Mouse (Mus musculus) CH12.LX (cell line): ENCODE results near the gene Syt11. TPM values are rescaled to one million over a fixed set of nuclear protein-coding genes. Genes with fewer than 3 reads are reported as not detected.
"Not testable (repeated sequence)": the region's sequence is repeated elsewhere in the genome, so short reads cannot be mapped to it uniquely, and the experiment has no call there.

ENCODE experiments used
- DNase-seq: peaks from one replicate; pipeline ENCODE4 v3.0.0-alpha.2; 2013; ENCODE audit errors: extremely low read depth
- H3K27ac ChIP-seq: 2 replicates; pipeline ENCODE4 v1.5.1; 2012; ENCODE audit warnings: low read depth, mild to moderate bottlenecking, control low read depth, moderate library complexity; ENCODE audit not compliant: insufficient read depth
- H3K27me3 ChIP-seq: replicated peaks from 2 replicates; pipeline ENCODE3; 2012; ENCODE audit warnings: inconsistent platforms
- H3K36me3 ChIP-seq, 2 experiments: replicated peaks in 1 of 2; 2 replicates each; pipeline versions ENCODE3 to v1.6.1; 2012; ENCODE audit warnings: inconsistent platforms in 1 of 2, low read length in 1 of 2, mild to moderate bottlenecking in 1 of 2, mixed read lengths in 1 of 2, moderate library complexity in 1 of 2; ENCODE audit not compliant: control insufficient read depth in 1 of 2, insufficient read depth in 1 of 2
- H3K4me1 ChIP-seq, 2 experiments: 2 replicates each; pipeline ENCODE4 v1.6.1; 2012; ENCODE audit warnings: inconsistent platforms in 1 of 2, moderate library complexity in 1 of 2; ENCODE audit not compliant: insufficient read depth in 2 of 2, control insufficient read depth in 1 of 2
- H3K4me2 ChIP-seq: 2 replicates; pipeline ENCODE4 v1.6.1; 2012; ENCODE audit warnings: low read depth, mild to moderate bottlenecking, control low read depth; ENCODE audit not compliant: poor library complexity, insufficient read depth, severe bottlenecking
- H3K4me3 ChIP-seq, 3 experiments: fragments of 150-350 bp in 1 of 3; sonication (generic) in 1 of 3; replicated peaks in 1 of 3; 2 replicates each; pipeline versions ENCODE3 to v1.5.1; 2011 to 2012; ENCODE audit warnings: low read depth in 2 of 3, low read length in 2 of 3, mild to moderate bottlenecking in 2 of 3, moderate library complexity in 2 of 3, control low read depth in 1 of 3, improper control_type of control experiment in 1 of 3, inconsistent platforms in 1 of 3, mixed read lengths in 1 of 3; ENCODE audit not compliant: poor library complexity in 1 of 3
- H3K79me2 ChIP-seq: replicated peaks from 2 replicates; pipeline ENCODE4 v1.6.1; 2012; ENCODE audit warnings: mild to moderate bottlenecking, moderate library complexity; ENCODE audit not compliant: control insufficient read depth, poor library complexity, insufficient read depth, severe bottlenecking; ENCODE audit errors: extremely low read depth
- H3K9ac ChIP-seq: 2 replicates; pipeline ENCODE4 v1.6.1; 2012; ENCODE audit warnings: low read depth, mild to moderate bottlenecking, control low read depth, moderate library complexity; ENCODE audit not compliant: insufficient read depth
- H3K9me3 ChIP-seq: replicated peaks from 2 replicates; pipeline ENCODE3; 2012; ENCODE audit warnings: low read length, inconsistent platforms, mixed read lengths
- CHD2 ChIP-seq: IDR thresholded peaks from 2 replicates; pipeline ENCODE4 v1.6.1; 2011; ENCODE audit warnings: low read length, improper control_type of control experiment
- ELF1 ChIP-seq: IDR thresholded peaks from 2 replicates; pipeline ENCODE4 v1.6.1; 2014; ENCODE audit warnings: low read depth, mild to moderate bottlenecking, inconsistent platforms, low read length, improper control_type of control experiment
- EP300 ChIP-seq: IDR thresholded peaks from 2 replicates; pipeline ENCODE4 v1.6.1; 2011; ENCODE audit warnings: low read length, improper control_type of control experiment
- GABPA ChIP-seq: IDR thresholded peaks from 2 replicates; pipeline ENCODE4 v1.6.1; 2012; ENCODE audit warnings: low read depth, low read length, improper control_type of control experiment, inconsistent platforms; ENCODE audit not compliant: insufficient replicate concordance
- HCFC1 ChIP-seq: IDR thresholded peaks from 2 replicates; pipeline ENCODE4 v1.6.1; 2012; ENCODE audit warnings: low read depth, mild to moderate bottlenecking, inconsistent platforms, low read length, improper control_type of control experiment
- JUN ChIP-seq: IDR thresholded peaks from 2 replicates; pipeline ENCODE4 v1.6.1; 2011; ENCODE audit warnings: low read depth, mild to moderate bottlenecking, low read length, improper control_type of control experiment, moderate library complexity; ENCODE audit not compliant: insufficient read depth
- MAFK ChIP-seq: IDR thresholded peaks from 2 replicates; pipeline ENCODE4 v1.6.1; 2011; ENCODE audit warnings: low read length, improper control_type of control experiment; ENCODE audit not compliant: insufficient replicate concordance
- MAX ChIP-seq: IDR thresholded peaks from 2 replicates; pipeline ENCODE4 v1.6.1; 2011; ENCODE audit warnings: low read length, improper control_type of control experiment
- NELFE ChIP-seq: IDR thresholded peaks from 2 replicates; pipeline ENCODE4 v1.6.1; 2011; ENCODE audit warnings: low read depth, low read length, improper control_type of control experiment
- NRF1 ChIP-seq: IDR thresholded peaks from 2 replicates; pipeline ENCODE4 v1.6.1; 2014; ENCODE audit warnings: low read depth, mild to moderate bottlenecking, inconsistent platforms, low read length, improper control_type of control experiment, moderate library complexity
- PAX5 ChIP-seq: IDR thresholded peaks from 2 replicates; pipeline ENCODE4 v1.6.1; 2012; ENCODE audit warnings: low read length, inconsistent platforms, mixed read lengths
- POLR2A ChIP-seq: IDR thresholded peaks from 2 replicates; pipeline ENCODE4 v1.6.1; 2011; ENCODE audit warnings: low read depth, mild to moderate bottlenecking, improper control_type of control experiment, low read length
- POLR2AphosphoS2 ChIP-seq: IDR thresholded peaks from 2 replicates; pipeline ENCODE4 v1.6.1; 2011; ENCODE audit warnings: low read depth, low read length, improper control_type of control experiment
- RCOR1 ChIP-seq: conservative IDR thresholded peaks from 2 replicates; pipeline ENCODE4 v1.6.1; 2012; ENCODE audit warnings: low read depth, mild to moderate bottlenecking, inconsistent platforms, low read length, improper control_type of control experiment
- TBP ChIP-seq: conservative IDR thresholded peaks from 2 replicates; pipeline ENCODE4 v1.6.1; 2011; ENCODE audit warnings: low read depth, low read length, improper control_type of control experiment
- TCF12 ChIP-seq: IDR thresholded peaks from 2 replicates; pipeline ENCODE4 v1.6.1; 2014; ENCODE audit warnings: low read depth, mild to moderate bottlenecking, inconsistent platforms, low read length, improper control_type of control experiment
- UBTF ChIP-seq: IDR thresholded peaks from 2 replicates; pipeline ENCODE4 v1.6.1; 2012; ENCODE audit warnings: low read depth, mild to moderate bottlenecking, inconsistent platforms, low read length, improper control_type of control experiment, moderate library complexity
- USF2 ChIP-seq: conservative IDR thresholded peaks from 2 replicates; pipeline ENCODE4 v1.6.1; 2011; ENCODE audit warnings: low read depth, low read length, improper control_type of control experiment
- ZC3H11A ChIP-seq: IDR thresholded peaks from 2 replicates; pipeline ENCODE4 v1.6.1; 2012; ENCODE audit warnings: low read depth, mild to moderate bottlenecking, inconsistent platforms, low read length, improper control_type of control experiment
- ZKSCAN1 ChIP-seq: IDR thresholded peaks from 2 replicates; pipeline ENCODE4 v1.6.1; 2012; ENCODE audit warnings: low read depth, inconsistent platforms, low read length, improper control_type of control experiment, borderline replicate concordance
- ZMIZ1 ChIP-seq: IDR thresholded peaks from 2 replicates; pipeline ENCODE4 v1.6.1; 2012; ENCODE audit warnings: low read depth, mild to moderate bottlenecking, inconsistent platforms, low read length, improper control_type of control experiment
- ZNF384 ChIP-seq: IDR thresholded peaks from 2 replicates; pipeline ENCODE4 v1.6.1; 2012; ENCODE audit warnings: low read depth, low read length, improper control_type of control experiment, inconsistent platforms
- dilution Hi-C: fragments of 300-500 bp; cut with MboI; formaldehyde crosslinking; loops from 2 replicates; pipeline ENCODE4 v1.14.3; 2020; ENCODE audit warnings: low sequenced_read_pairs; ENCODE audit not compliant: extremely low pct_unique_long_range_greater_than_20kb, extremely low pct_ligation_motif_present
- in situ Hi-C: fragments of 300-500 bp; cut with MboI; formaldehyde crosslinking; loops from 3 replicates; pipeline ENCODE4 v1.14.3; 2019; ENCODE audit warnings: low sequenced_read_pairs, low pct_ligation_motif_present, low pct_unique_long_range_greater_than_20kb, mixed read lengths
- polyA plus RNA-seq: library from polyadenylated mRNA; unstranded; fragments of >175 nt; gene quantifications from 2 replicates; pipeline ENCODE4 v1.2.1, GENCODE M21; 2012; ENCODE audit warnings: low read depth; ENCODE audit not compliant: insufficient read length
- total RNA-seq, 2 experiments: library from RNA; depleted of rRNA; stranded (reverse); fragments of 300-350 nt in 1 of 2; fragments of >200 nt in 1 of 2; gene quantifications; 2 replicates each; pipeline ENCODE4 v1.2.3; 2012 to 2014

The Syt11 gene
- total RNA-seq (2012; rRNA removed) (3.8 and 4.5 TPM in 2 replicates), total RNA-seq (2014; rRNA removed) (5.4 and 5.7 TPM in 2 replicates), polyA plus RNA-seq (8.2 and 8.8 TPM in 2 replicates)

GRCm38 (mm10) chr3:88774939-88775841 lies at the start of gene Syt11:
Gene Syt11 (minus strand): TSS chr3:88775164.
- 0 out of 2 replicates have a peak, but pooled peaks have one; percentile 56 for TF ChIP-seq POLR2AphosphoS2
- TF ChIP-seq TCF12: 0 out of 2 replicates have a peak, but pooled peaks have one; percentile 12
- peak; percentile 66 for TF ChIP-seq NRF1
- peak; percentile 55; the same call in 1 of the 2 replicates for TF ChIP-seq MAX
- TF ChIP-seq POLR2A: peak; percentile 64
- TF ChIP-seq ELF1: 0 out of 2 replicates have a peak, but pooled peaks have one; percentile 14
- peak; percentile 58; the same call in 1 of the 2 replicates for TF ChIP-seq NELFE
- TF ChIP-seq HCFC1: peak; percentile 61
- TF ChIP-seq, all 38 proteins: peak for 8; not testable (repeated sequence) for 30
- Histone ChIP-seq H3K27ac (peak within 1 kb of the TSS; percentile 85), H3K9ac (peak within 1 kb of the TSS; percentile 98), H3K4me2 (peak within 1 kb of the TSS; percentile 66; the same call in 1 of the 2 replicates), H3K79me2 (peaks cover 18% of the 10 kb centered on the region), H3K4me3 (peak within 1 kb of the TSS; percentile 42 to 76 (median 51))
- dilution Hi-C loops, H3K36me3 ChIP-seq, in situ Hi-C loops, H3K27me3 ChIP-seq, H3K4me1 ChIP-seq, H3K9me3 ChIP-seq: not testable (repeated sequence)
- peak; percentile 43 for DNase-seq

- Histone ChIP-seq H3K27me3 (no peaks in the 10 kb centered on the region), H3K4me2 (no peak overlapping the region), H3K9ac (no peak overlapping the region), H3K4me3 (no peak overlapping the region), H3K36me3 (peaks cover 15 to 16% of the 10 kb centered on the region in 2 experiments), H3K27ac (no peak overlapping the region), H3K4me1 (no peaks in the 10 kb centered on the region), H3K79me2 (no peaks in the 10 kb centered on the region), H3K9me3 (no peaks in the 10 kb centered on the region)
- DNase-seq: no peak
- no peak for TF ChIP-seq CHD2
- no peak for TF ChIP-seq ELF1
- TF ChIP-seq PAX5: no peak
- no peak for TF ChIP-seq ZMIZ1
- no peak for TF ChIP-seq EP300
- no peak for TF ChIP-seq ZNF384
- no peak for TF ChIP-seq ZC3H11A
- TF ChIP-seq POLR2A: no peak
- TF ChIP-seq ZKSCAN1: no peak
- TF ChIP-seq RCOR1: no peak
- TF ChIP-seq TBP: no peak
- TF ChIP-seq MAFK: no peak
- TF ChIP-seq JUN: no peak
- no peak for TF ChIP-seq UBTF
- no peak for TF ChIP-seq GABPA
- TF ChIP-seq USF2: no peak
- in situ Hi-C loops (no loop called here), dilution Hi-C loops (no loop called here)
Observed at GRCm38 (mm10) chr3:88803910-88804540, 29.1 kb upstream of the Syt11 start.
